In the genomic region with DNA sequence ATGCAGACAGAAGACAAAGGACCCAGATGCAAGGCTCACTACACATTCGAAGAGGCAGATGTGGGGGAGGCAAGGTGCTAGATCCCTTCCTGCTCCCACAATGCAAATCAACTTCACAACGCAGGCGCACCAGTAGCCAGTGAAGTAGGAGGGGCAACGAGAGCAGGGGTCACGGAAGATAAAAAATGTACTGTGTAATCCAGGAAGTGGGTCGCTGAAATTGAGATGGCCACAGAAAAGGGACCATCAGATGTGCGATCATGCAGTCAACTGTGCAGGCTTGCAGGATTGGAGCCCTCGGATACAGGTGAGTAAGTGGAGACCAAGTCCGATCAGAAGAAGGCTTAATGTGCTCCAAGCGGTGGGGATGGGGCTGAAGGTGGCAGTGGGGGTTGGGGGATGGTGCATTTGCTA, we compare ENCODE assay signal across 10 mouse cellular contexts. TPM values are rescaled to one million over a fixed set of nuclear protein-coding genes. Genes with fewer than 3 reads are reported as not detected.
DNase-seq lines count a peak whose midpoint lies in the region; ATAC-seq and TF ChIP-seq lines count a peak whose summit lies in the region.
"Had no signal": no experiment of that assay in that cellular context is flagged by ENCODE, and none has a peak within 500 bp of the region (broad histone marks: within the 10 kb centered on the region; RNA-seq: fewer than 3 reads in every experiment).

No protein-coding gene starts in this region.

- ATAC-seq in stomach, embryonic 16.5 days (ENCODE audit: insufficient read depth, low FRiP score), result peak; percentile 23; the same call in 1 of the 2 replicates

- peak; percentile 37; the same call in 1 of the 2 replicates for TF ChIP-seq POLR2A in testis, adult 2 months (IDR thresholded peaks at IDR 0.05; ENCODE audit: control insufficient read depth, low read depth, low read length)
- TF ChIP-seq POLR2A in bone marrow, adult 2 months (IDR thresholded peaks at IDR 0.05; ENCODE audit: borderline replicate concordance, control insufficient read depth, low read depth, low read length), result no peak

- DNase-seq in testis, postnatal 14 days (ENCODE audit: low spot score), result no peak
- peak; percentile 19 for DNase-seq in kidney, postnatal 10 days
- no peak for DNase-seq in lung, postnatal 36 days
- no peak for DNase-seq in left cerebral cortex, postnatal 25 days (ENCODE audit: low spot score in 2 of 2)
- no peak for DNase-seq in layer of hippocampus, adult 9-11 months
- DNase-seq: embryo, embryonic 11 days had no signal

- H3K4me1 ChIP-seq in testis, adult 2 months (ENCODE audit: control insufficient read depth, insufficient read depth, low read length), result no peaks in the 10 kb centered on the region
- no peaks in the 10 kb centered on the region for H3K4me1 ChIP-seq in bone marrow, adult 2 months (ENCODE audit: control insufficient read depth, insufficient read depth, low read length)
- H3K4me1 ChIP-seq in stomach, embryonic 16.5 days (ENCODE audit: control insufficient read depth, insufficient read depth, low read length), result peaks cover 4% of the 10 kb centered on the region; the same call in 1 of the 2 replicates

- intact Hi-C loops in left cerebral cortex, postnatal 25 days (cut with DNase I), result no loop called here

- no peak overlapping the region for H3K4me2 ChIP-seq in stomach, embryonic 16.5 days (ENCODE audit: low read depth, low read length)

- H3K4me3 ChIP-seq in testis, adult 2 months (ENCODE audit: control insufficient read depth, low read depth, low read length), result peak overlapping the region; percentile 70
- H3K4me3 ChIP-seq in bone marrow, adult 2 months (replicated peaks; ENCODE audit: control insufficient read depth, low read depth, low read length), result peak overlapping the region; percentile 31
- H3K4me3 ChIP-seq in stomach, embryonic 16.5 days (replicated peaks; ENCODE audit: low read length), result peak overlapping the region; percentile 15
- H3K4me3 ChIP-seq: layer of hippocampus, adult 2 months had no signal

- peak overlapping the region; percentile 16; the same call in 1 of the 2 replicates for H3K27ac ChIP-seq in testis, adult 2 months (ENCODE audit: control insufficient read depth, insufficient read depth, low read depth, low read length)
- no peak overlapping the region for H3K27ac ChIP-seq in bone marrow, adult 2 months (ENCODE audit: control insufficient read depth, insufficient read depth, low read depth, low read length, poor library complexity)
- no peak overlapping the region for H3K27ac ChIP-seq in stomach, embryonic 16.5 days (ENCODE audit: low read length)
- H3K27ac ChIP-seq: layer of hippocampus, adult 2 months had no signal

- H3K9ac ChIP-seq in stomach, embryonic 16.5 days (ENCODE audit: low read length), result no peak overlapping the region

- WGBS in bone marrow, adult 2 months, result 53% methylated on average over 10 of the region's 10 CpGs
- WGBS in stomach, embryonic 16.5 days, result 60% methylated on average over 10 of the region's 10 CpGs

- H3K27me3 ChIP-seq in testis, adult 2 months (ENCODE audit: control insufficient read depth, insufficient read depth, low read length), result no peaks in the 10 kb centered on the region
- no peaks in the 10 kb centered on the region for H3K27me3 ChIP-seq in stomach, embryonic 16.5 days (ENCODE audit: control insufficient read depth, insufficient read depth, low read length)

- H3K9me3 ChIP-seq in stomach, embryonic 16.5 days (replicated peaks; ENCODE audit: control insufficient read depth, low read length), result no peaks in the 10 kb centered on the region

- TF ChIP-seq CTCF in testis, adult 2 months (IDR thresholded peaks at IDR 0.05; ENCODE audit: control insufficient read depth, insufficient read depth, insufficient replicate concordance, low read depth, low read length), result no peak
- no peak for TF ChIP-seq CTCF in bone marrow, adult 2 months (IDR thresholded peaks at IDR 0.05; ENCODE audit: control insufficient read depth, insufficient read depth, low read length)

- no peaks in the 10 kb centered on the region for H3K36me3 ChIP-seq in testis, adult 2 months (ENCODE audit: control insufficient read depth, insufficient read depth, low read length)
- H3K36me3 ChIP-seq in stomach, embryonic 16.5 days (ENCODE audit: control insufficient read depth, insufficient read depth, low read length), result no peaks in the 10 kb centered on the region

RNA-seq across cellular contexts. Expression of a gene that starts 27.0 kb away (rescaled TPM):
- 70.7 and 80.4 TPM in 2 replicates for polyA plus RNA-seq in testis, adult 2 months (2012; rRNA removed)
- not detected in 2 replicates for polyA plus RNA-seq in bone marrow, adult 2 months (2011; ENCODE audit: insufficient read depth, insufficient read length, low replicate concordance, missing spikeins)
- 3.2 and 3.3 TPM in 2 replicates for polyA plus RNA-seq in stomach, embryonic 16.5 days (2015; fragmentation: Nextera tagmentation; extraction: Ambion mirVana)
- total RNA-seq in left cerebral cortex, postnatal 25 days (2021), result 1 to 10 TPM in 1 of 2 experiments, under 1 TPM in 1; 0.39 to 1.3 TPM

RNA-seq across cellular contexts. Expression of a gene that starts 40.4 kb away (rescaled TPM):
- polyA plus RNA-seq in testis, adult 2 months (2012; rRNA removed), result 758 and 855 TPM in 2 replicates
- 1.3 and 3.0 TPM in 2 replicates for polyA plus RNA-seq in bone marrow, adult 2 months (2011; ENCODE audit: insufficient read depth, insufficient read length, low replicate concordance, missing spikeins)
- 13.6 and 15.3 TPM in 2 replicates for polyA plus RNA-seq in stomach, embryonic 16.5 days (2015; fragmentation: Nextera tagmentation; extraction: Ambion mirVana)
- 10 to 100 TPM; 61.3 to 67.4 TPM for total RNA-seq in left cerebral cortex, postnatal 25 days (2021)

Comparison
In these comparisons a context has a peak if more than half of its experiments do, and no peak if none do; other contexts are left out.
1. H3K4me3 ChIP-seq: peak in every context shown above with its lines; median percentile 70 in testis, adult 2 months; 31 in bone marrow, adult 2 months; 15 in stomach, embryonic 16.5 days.
2. RNA of a gene that starts 27.0 kb away (polyA plus RNA-seq): 70.7 to 80.4 TPM in testis, adult 2 months; 3.2 to 3.3 TPM in stomach, embryonic 16.5 days and not detected in bone marrow, adult 2 months; every median in the first group is over 10 times any median in the second.
3. RNA of a gene that starts 40.4 kb away (polyA plus RNA-seq): 758 to 855 TPM in testis, adult 2 months; 13.6 to 15.3 TPM in stomach, embryonic 16.5 days and 1.3 to 3.0 TPM in bone marrow, adult 2 months; every median in the first group is over 10 times any median in the second.